9 mouse cellular contexts compared by ENCODE assay signal in genomic region chr4:135267521-135267920, GRCm38 (mm10). TPM values are rescaled to one million over a fixed set of nuclear protein-coding genes. Genes with fewer than 3 reads are reported as not detected.
A peak's percentile ranks its signal among the peaks of the same experiment; 100 is the strongest.
DNase-seq lines count a peak whose midpoint lies in the region; ATAC-seq and TF ChIP-seq lines count a peak whose summit lies in the region.
"Had no signal": no experiment of that assay in that cellular context is flagged by ENCODE, and none has a peak within 500 bp of the region (broad histone marks: within the 10 kb centered on the region; RNA-seq: fewer than 3 reads in every experiment).

No protein-coding gene starts in this region.

- H3K4me1 ChIP-seq in kidney, embryonic 16.5 days (ENCODE audit: insufficient read depth, low read length): peaks cover 60% of the 10 kb centered on the region
- peaks cover 53% of the 10 kb centered on the region for H3K4me1 ChIP-seq in forebrain, embryonic 10.5 days
- peaks cover 47% of the 10 kb centered on the region for H3K4me1 ChIP-seq in intestine, embryonic 14.5 days (replicated peaks; ENCODE audit: control insufficient read depth, insufficient read depth, low read length)
- H3K4me1 ChIP-seq in midbrain, postnatal 0 days (ENCODE audit: insufficient read depth, low read length): peaks cover 3% of the 10 kb centered on the region; the same call in 1 of the 2 replicates

- peak overlapping the region; percentile 29; the same call in 1 of the 2 replicates for H3K9ac ChIP-seq in kidney, embryonic 16.5 days (replicated peaks; ENCODE audit: low read length)
- H3K9ac ChIP-seq in intestine, embryonic 14.5 days (ENCODE audit: low read length): no peak overlapping the region
- H3K9ac ChIP-seq in midbrain, postnatal 0 days (replicated peaks; ENCODE audit: low read length, poor library complexity, severe bottlenecking): no peak overlapping the region

- H3K36me3 ChIP-seq in kidney, embryonic 16.5 days (ENCODE audit: insufficient read depth, low read length): no peaks in the 10 kb centered on the region
- peaks cover 61% of the 10 kb centered on the region for H3K36me3 ChIP-seq in forebrain, embryonic 10.5 days (replicated peaks)
- peaks cover 7% of the 10 kb centered on the region for H3K36me3 ChIP-seq in intestine, embryonic 14.5 days (ENCODE audit: control insufficient read depth, insufficient read depth, low read length)
- H3K36me3 ChIP-seq in midbrain, postnatal 0 days (ENCODE audit: insufficient read depth, low read length): no peaks in the 10 kb centered on the region

- no peaks in the 10 kb centered on the region for H3K9me3 ChIP-seq in kidney, embryonic 16.5 days (ENCODE audit: low read length)
- H3K9me3 ChIP-seq in forebrain, embryonic 10.5 days: no peaks in the 10 kb centered on the region
- H3K9me3 ChIP-seq in intestine, embryonic 14.5 days (ENCODE audit: control insufficient read depth, low read length): no peaks in the 10 kb centered on the region
- H3K9me3 ChIP-seq in midbrain, postnatal 0 days (ENCODE audit: low read length): no peaks in the 10 kb centered on the region
- H3K9me3 ChIP-seq: G1E had no signal

- no peak for DNase-seq in kidney, postnatal 10 days
- no peak for DNase-seq in forebrain, embryonic 10.5 days (ENCODE audit: extremely low spot score, low spot score)
- DNase-seq in intestine, embryonic 14.5 days (ENCODE audit: low spot score): no peak
- DNase-seq in midbrain, postnatal 0 days (ENCODE audit: low spot score): no peak
- DNase-seq in adrenal gland, postnatal 4 days (ENCODE audit: low spot score in 2 of 2): no peak
- DNase-seq in T-cell, adult 2 months (ENCODE audit: low spot score): no peak
- DNase-seq in right cerebral cortex, postnatal 14 days: no peak

- ATAC-seq in kidney, embryonic 16.5 days (ENCODE audit: low FRiP score, low TSS enrichment): no peak
- ATAC-seq in intestine, embryonic 14.5 days (replicated peaks; ENCODE audit: low FRiP score, low TSS enrichment, low read depth): no peak
- no peak for ATAC-seq in midbrain, postnatal 0 days (ENCODE audit: low FRiP score)

- no peak for TF ChIP-seq CTCF in midbrain, postnatal 0 days (IDR thresholded peaks at IDR 0.05)

- H3K27ac ChIP-seq in kidney, embryonic 16.5 days (ENCODE audit: low read length): peak overlapping the region; percentile 51
- H3K27ac ChIP-seq in forebrain, embryonic 10.5 days: no peak overlapping the region
- no peak overlapping the region for H3K27ac ChIP-seq in intestine, embryonic 14.5 days (ENCODE audit: low read depth)
- no peak overlapping the region for H3K27ac ChIP-seq in midbrain, postnatal 0 days (ENCODE audit: low read depth, low read length)

- peak overlapping the region; percentile 17; the same call in 1 of the 2 replicates for H3K4me3 ChIP-seq in kidney, embryonic 16.5 days (ENCODE audit: low read length)
- peak overlapping the region; percentile 14; the same call in 1 of the 2 replicates for H3K4me3 ChIP-seq in forebrain, embryonic 10.5 days
- 0 out of 2 replicates have a peak overlapping the region, but pooled peaks have one; percentile 4 for H3K4me3 ChIP-seq in intestine, embryonic 14.5 days (ENCODE audit: low read depth, low read length)
- H3K4me3 ChIP-seq in midbrain, postnatal 0 days (ENCODE audit: low read depth, low read length): no peak overlapping the region

- peak overlapping the region; percentile 35 for H3K4me2 ChIP-seq in kidney, embryonic 16.5 days (replicated peaks; ENCODE audit: low read depth, low read length)
- peak overlapping the region; percentile 20 for H3K4me2 ChIP-seq in intestine, embryonic 14.5 days (ENCODE audit: low read length)
- peak overlapping the region; percentile 24 for H3K4me2 ChIP-seq in midbrain, postnatal 0 days (ENCODE audit: low read depth, low read length, poor library complexity, severe bottlenecking)

- H3K27me3 ChIP-seq in kidney, embryonic 16.5 days (ENCODE audit: insufficient read depth, low read length): no peaks in the 10 kb centered on the region
- H3K27me3 ChIP-seq in forebrain, embryonic 10.5 days (ENCODE audit: poor library complexity, severe bottlenecking): no peaks in the 10 kb centered on the region
- no peaks in the 10 kb centered on the region for H3K27me3 ChIP-seq in intestine, embryonic 14.5 days (replicated peaks; ENCODE audit: control insufficient read depth, insufficient read depth, low read length)
- H3K27me3 ChIP-seq in midbrain, postnatal 0 days (ENCODE audit: insufficient read depth, low read length): no peaks in the 10 kb centered on the region

- 39% methylated on average over 8 of the region's 8 CpGs for WGBS in kidney, embryonic 16.5 days
- 66% methylated on average over 8 of the region's 8 CpGs for WGBS in forebrain, embryonic 10.5 days
- WGBS in intestine, embryonic 14.5 days: 55% methylated on average over 8 of the region's 8 CpGs
- WGBS in midbrain, postnatal 0 days: 45% methylated on average over 8 of the region's 8 CpGs

RNA-seq across cellular contexts. Expression of gene Clic4, which starts 5.1 kb away (rescaled TPM):
- 209 and 228 TPM in 2 replicates for polyA plus RNA-seq in kidney, embryonic 16.5 days (2015; fragmentation: Nextera tagmentation; extraction: Ambion mirVana)
- 210 and 227 TPM in 2 replicates for polyA plus RNA-seq in forebrain, embryonic 10.5 days (2016; fragmentation: Nextera tagmentation; extraction: Ambion mirVana)
- 107 and 114 TPM in 2 replicates for polyA plus RNA-seq in intestine, embryonic 14.5 days (2014; fragmentation: Nextera tagmentation; extraction: Ambion mirVana)
- 47.4 and 55.5 TPM in 2 replicates for total RNA-seq in midbrain, postnatal 0 days (2014; rRNA removed)
- 38.0 and 38.6 TPM in 2 replicates for polyA plus RNA-seq in midbrain, postnatal 0 days (2015; fragmentation: Nextera tagmentation; extraction: Ambion mirVana)
- total RNA-seq in adrenal gland, postnatal 4 days (2021): 10 to 100 TPM; 83.9 to 96.2 TPM
